Mouse (Mus musculus): ENCODE results near the gene Emc3. TPM values are rescaled to one million over a fixed set of nuclear protein-coding genes. Genes with fewer than 3 reads are reported as not detected.

Gene Emc3
- total and polyA plus RNA-seq, 3 experiments: 52.7 to 90.9 (median 64.6) TPM

DNA sequence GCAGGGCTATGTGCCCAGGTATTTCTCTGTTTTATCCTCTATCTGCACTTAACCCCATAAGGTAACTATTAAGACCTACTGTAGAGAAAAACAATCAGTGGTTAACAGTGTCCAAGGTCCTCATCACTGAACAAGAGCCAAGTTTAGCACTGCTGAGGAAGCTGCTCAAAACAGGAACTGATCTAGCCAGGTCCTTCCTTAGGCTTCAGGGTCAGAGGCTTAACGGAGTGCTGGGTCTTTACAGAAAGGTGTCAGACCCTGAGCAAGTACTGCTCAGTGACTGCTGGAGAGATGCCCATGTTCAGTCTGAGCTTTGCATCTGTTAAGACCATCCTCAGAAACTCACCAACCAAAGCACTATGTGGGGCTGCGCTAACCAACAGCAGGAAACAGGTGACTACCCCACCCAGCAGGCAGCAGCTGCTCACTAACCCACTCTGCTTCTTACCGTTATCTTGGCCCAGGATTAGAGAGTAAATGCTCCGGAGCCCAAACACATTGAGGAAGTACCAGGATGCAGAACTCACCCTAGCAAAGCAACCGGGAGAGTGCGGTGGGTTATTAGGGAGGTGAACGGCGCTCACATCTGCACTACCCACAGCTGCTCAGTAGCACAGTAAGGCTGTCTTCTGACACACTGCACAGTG lies 13.9 kb downstream of the Emc3 start:
- TF ChIP-seq E2F4 (IDR thresholded peaks at IDR 0.05; ENCODE audit: insufficient replicate concordance, low read depth, low read length) (no peak), POLR2A (IDR thresholded peaks at IDR 0.05; ENCODE audit: low read depth, low read length) (no peak), JUN (IDR thresholded peaks at IDR 0.05; ENCODE audit: insufficient read depth, low read depth, low read length) (no peak), UBTF (IDR thresholded peaks at IDR 0.05; ENCODE audit: low read depth, low read length) (no peak), BHLHE40 (IDR thresholded peaks at IDR 0.05; ENCODE audit: low read depth, low read length) (no peak), MEF2A (IDR thresholded peaks at IDR 0.05; ENCODE audit: borderline replicate concordance, low read depth, low read length) (no peak), ZNF384 (IDR thresholded peaks at IDR 0.05; ENCODE audit: low read depth, low read length) (no peak), KAT2A (IDR thresholded peaks at IDR 0.05; ENCODE audit: insufficient replicate concordance, low read length) (no peak), PAX5 (IDR thresholded peaks at IDR 0.05; ENCODE audit: low read length) (no peak), JUND (conservative IDR thresholded peaks at IDR 0.05; ENCODE audit: low read depth, low read length) (no peak), CHD1 (IDR thresholded peaks at IDR 0.05; ENCODE audit: low read depth, low read length) (no peak), MXI1 (IDR thresholded peaks at IDR 0.05; ENCODE audit: low read depth, low read length) (no peak), TBP (conservative IDR thresholded peaks at IDR 0.05; ENCODE audit: low read depth, low read length) (no peak), USF2 (conservative IDR thresholded peaks at IDR 0.05; ENCODE audit: low read depth, low read length) (no peak), ZKSCAN1 (IDR thresholded peaks at IDR 0.05; ENCODE audit: borderline replicate concordance, low read depth, low read length) (no peak), CHD2 (IDR thresholded peaks at IDR 0.05; ENCODE audit: low read length) (no peak), NRF1 (IDR thresholded peaks at IDR 0.05; ENCODE audit: low read depth, low read length) (no peak), EP300 (IDR thresholded peaks at IDR 0.05; ENCODE audit: low read length) (no peak), CTCF (conservative IDR thresholded peaks at IDR 0.05 in 1 of 2, IDR thresholded peaks at IDR 0.05 in 1 of 2; ENCODE audit: low read depth in 2 of 2, low read length in 2 of 2) (no peak), NELFE (IDR thresholded peaks at IDR 0.05; ENCODE audit: low read depth, low read length) (no peak)
- H3K9ac ChIP-seq (ENCODE audit: insufficient read depth, low read depth): no peak overlapping the region
- peaks cover 71 to 98% of the 10 kb centered on the region in 2 experiments for H3K36me3 ChIP-seq (replicated peaks in 1 of 2; ENCODE audit: control insufficient read depth in 1 of 2, insufficient read depth in 1 of 2, low read length in 1 of 2)
- dilution Hi-C loops (cut with MboI; ENCODE audit: extremely low pct_ligation_motif_present, extremely low pct_unique_long_range_greater_than_20kb, low sequenced_read_pairs): no loop called here
- peaks cover 0 to 7% of the 10 kb centered on the region in 2 experiments; a peak in 2 of 4 replicates for H3K4me1 ChIP-seq (ENCODE audit: control insufficient read depth in 1 of 2, insufficient read depth in 2 of 2)
- no peaks in the 10 kb centered on the region for H3K9me3 ChIP-seq (replicated peaks; ENCODE audit: low read length)
- no peaks in the 10 kb centered on the region for H3K27me3 ChIP-seq (replicated peaks)
- no peak overlapping the region for H3K4me3 ChIP-seq (replicated peaks in 1 of 3; ENCODE audit: low read depth in 2 of 3, low read length in 2 of 3, poor library complexity in 1 of 3)
- H3K79me2 ChIP-seq (replicated peaks; ENCODE audit: control insufficient read depth, extremely low read depth, insufficient read depth, poor library complexity, severe bottlenecking): no peaks in the 10 kb centered on the region; the same call in 1 of the 2 replicates
- H3K4me2 ChIP-seq (ENCODE audit: insufficient read depth, low read depth, poor library complexity, severe bottlenecking): no peak overlapping the region
- no peak for DNase-seq (ENCODE audit: extremely low read depth)
- in situ Hi-C loops (cut with MboI; ENCODE audit: low pct_ligation_motif_present, low pct_unique_long_range_greater_than_20kb, low sequenced_read_pairs): no loop called here
- H3K27ac ChIP-seq (ENCODE audit: insufficient read depth, low read depth): no peak overlapping the region

DNA sequence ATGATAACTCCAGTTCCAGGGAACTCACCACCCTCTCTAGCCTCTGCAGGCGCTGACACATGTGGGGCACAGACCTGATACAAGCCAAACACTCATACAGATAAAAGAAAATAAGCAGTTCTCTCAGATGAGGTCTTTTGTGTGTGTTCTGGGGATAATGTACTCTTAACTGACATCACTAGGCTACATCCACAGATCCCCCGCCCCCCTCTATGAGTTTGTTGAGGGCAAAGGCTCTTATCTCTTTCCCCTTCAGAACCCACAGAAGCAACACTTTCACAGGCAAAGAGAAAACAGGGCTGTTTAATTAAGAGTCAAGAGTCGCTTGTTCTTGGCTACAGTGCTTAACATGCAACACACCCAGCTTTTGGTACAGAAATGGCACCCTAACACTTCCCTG lies 16.9 kb downstream of the Emc3 start:
- H3K9me3 ChIP-seq (replicated peaks; ENCODE audit: low read length): no peaks in the 10 kb centered on the region
- no peak overlapping the region for H3K9ac ChIP-seq (ENCODE audit: insufficient read depth, low read depth)
- TF ChIP-seq TBP (conservative IDR thresholded peaks at IDR 0.05; ENCODE audit: low read depth, low read length): no peak
- TF ChIP-seq POLR2AphosphoS2 (IDR thresholded peaks at IDR 0.05; ENCODE audit: low read depth, low read length): no peak
- no peak for TF ChIP-seq POLR2A (IDR thresholded peaks at IDR 0.05; ENCODE audit: low read depth, low read length)
- no peak for TF ChIP-seq KAT2A (IDR thresholded peaks at IDR 0.05; ENCODE audit: insufficient replicate concordance, low read length)
- TF ChIP-seq UBTF (IDR thresholded peaks at IDR 0.05; ENCODE audit: low read depth, low read length): no peak
- no peak for TF ChIP-seq SMC3 (IDR thresholded peaks at IDR 0.05; ENCODE audit: low read depth, low read length)
- TF ChIP-seq NRF1 (IDR thresholded peaks at IDR 0.05; ENCODE audit: low read depth, low read length): no peak
- no peak for TF ChIP-seq ZC3H11A (IDR thresholded peaks at IDR 0.05; ENCODE audit: low read depth, low read length)
- no peak for TF ChIP-seq NELFE (IDR thresholded peaks at IDR 0.05; ENCODE audit: low read depth, low read length)
- no peak for TF ChIP-seq CHD2 (IDR thresholded peaks at IDR 0.05; ENCODE audit: low read length)
- TF ChIP-seq MAZ (IDR thresholded peaks at IDR 0.05; ENCODE audit: low read depth, low read length): no peak
- H3K4me2 ChIP-seq (ENCODE audit: insufficient read depth, low read depth, poor library complexity, severe bottlenecking): no peak overlapping the region
- H3K4me3 ChIP-seq (replicated peaks in 1 of 3; ENCODE audit: low read depth in 2 of 3, low read length in 2 of 3, poor library complexity in 1 of 3): no peak overlapping the region
- H3K27me3 ChIP-seq (replicated peaks): no peaks in the 10 kb centered on the region
- in situ Hi-C loops (cut with MboI; ENCODE audit: low pct_ligation_motif_present, low pct_unique_long_range_greater_than_20kb, low sequenced_read_pairs) (no loop called here), dilution Hi-C loops (cut with MboI; ENCODE audit: extremely low pct_ligation_motif_present, extremely low pct_unique_long_range_greater_than_20kb, low sequenced_read_pairs) (no loop called here)
- peaks cover 54 to 84% of the 10 kb centered on the region in 2 experiments for H3K36me3 ChIP-seq (replicated peaks in 1 of 2; ENCODE audit: control insufficient read depth in 1 of 2, insufficient read depth in 1 of 2, low read length in 1 of 2)
- no peak for DNase-seq (ENCODE audit: extremely low read depth)
- no peaks in the 10 kb centered on the region for H3K79me2 ChIP-seq (replicated peaks; ENCODE audit: control insufficient read depth, extremely low read depth, insufficient read depth, poor library complexity, severe bottlenecking)
- no peak overlapping the region for H3K27ac ChIP-seq (ENCODE audit: insufficient read depth, low read depth)
- H3K4me1 ChIP-seq (ENCODE audit: control insufficient read depth in 1 of 2, insufficient read depth in 2 of 2): no peaks in the 10 kb centered on the region
